Mouse (Mus musculus): ENCODE data around the gene Selenbp1. TPM values are rescaled to one million over a fixed set of nuclear protein-coding genes. Genes with fewer than 3 reads are reported as not detected.
"Not testable (repeated sequence)": the region's sequence is repeated elsewhere in the genome, so short reads cannot be mapped to it uniquely, and the experiment has no call there.

The Selenbp1 gene
- total and polyA plus RNA-seq, 3 experiments, result 100 to 190 (median 122) TPM

DNA sequence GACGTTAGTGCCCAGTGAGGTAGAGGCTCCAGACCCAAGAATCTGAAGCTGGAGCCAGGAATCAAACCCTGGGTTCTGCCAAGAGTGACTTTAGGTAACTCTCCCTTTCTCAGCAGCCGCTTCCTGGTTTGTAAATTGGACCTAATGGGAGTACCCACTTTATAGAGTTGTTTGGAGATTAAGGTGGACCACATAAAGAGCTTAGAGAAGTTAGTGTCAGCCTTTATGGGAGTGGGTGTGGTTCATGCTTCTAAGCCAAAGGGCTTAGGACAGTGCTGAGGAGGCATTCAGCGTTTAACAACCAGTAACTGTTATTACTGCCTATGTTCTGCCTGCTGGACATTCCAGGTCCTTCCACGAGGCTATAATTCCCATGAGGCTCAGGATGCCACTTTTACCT lies 14.0 kb upstream of the Selenbp1 start:
- H3K79me2 ChIP-seq (replicated peaks; ENCODE audit: control insufficient read depth, insufficient read depth, low read length), result no peaks in the 10 kb centered on the region
- H3K4me1 ChIP-seq (ENCODE audit: control insufficient read depth, insufficient read depth, low read length), result no peaks in the 10 kb centered on the region
- H3K36me3 ChIP-seq (ENCODE audit: control insufficient read depth, insufficient read depth, low read length), result no peaks in the 10 kb centered on the region
- intact Hi-C loops (cut with DNase I), result no loop called here
- no peak overlapping the region for H3K4me3 ChIP-seq
- no peak overlapping the region for H3K9ac ChIP-seq (ENCODE audit: low read depth, low read length)
- H3K27ac ChIP-seq, result no peak overlapping the region
- TF ChIP-seq POLR2A (IDR thresholded peaks at IDR 0.05; ENCODE audit: insufficient read depth, low read depth, low read length) (no peak), EP300 (IDR thresholded peaks at IDR 0.05; ENCODE audit: insufficient read depth, low read depth, low read length) (no peak), CTCF (IDR thresholded peaks at IDR 0.05) (no peak)
- DNase-seq, result peak in 1 of 2 experiments; percentile 5
- no peaks in the 10 kb centered on the region for H3K27me3 ChIP-seq (ENCODE audit: control insufficient read depth, insufficient read depth, low read length)
- 72% methylated on average over 4 of the region's 4 CpGs for WGBS

GRCm38 (mm10) chr3:94921104-94921503 lies 11.8 kb upstream of the Selenbp1 start:
- Histone ChIP-seq H3K27ac (no peak overlapping the region), H3K27me3 (ENCODE audit: control insufficient read depth, insufficient read depth, low read length) (no peaks in the 10 kb centered on the region), H3K4me3 (no peak overlapping the region), H3K9ac (ENCODE audit: low read depth, low read length) (no peak overlapping the region), H3K79me2 (replicated peaks; ENCODE audit: control insufficient read depth, insufficient read depth, low read length) (no peaks in the 10 kb centered on the region), H3K4me1 (ENCODE audit: control insufficient read depth, insufficient read depth, low read length) (no peaks in the 10 kb centered on the region), H3K36me3 (ENCODE audit: control insufficient read depth, insufficient read depth, low read length) (no peaks in the 10 kb centered on the region)
- 33% methylated on average over 3 of the region's 3 CpGs for WGBS
- peak in 1 of 2 experiments; percentile 17 for DNase-seq
- TF ChIP-seq EP300 (IDR thresholded peaks at IDR 0.05; ENCODE audit: insufficient read depth, low read depth, low read length) (no peak), CTCF (IDR thresholded peaks at IDR 0.05) (no peak), POLR2A (IDR thresholded peaks at IDR 0.05; ENCODE audit: insufficient read depth, low read depth, low read length) (no peak)
- intact Hi-C loops (cut with DNase I), result no loop called here

DNA sequence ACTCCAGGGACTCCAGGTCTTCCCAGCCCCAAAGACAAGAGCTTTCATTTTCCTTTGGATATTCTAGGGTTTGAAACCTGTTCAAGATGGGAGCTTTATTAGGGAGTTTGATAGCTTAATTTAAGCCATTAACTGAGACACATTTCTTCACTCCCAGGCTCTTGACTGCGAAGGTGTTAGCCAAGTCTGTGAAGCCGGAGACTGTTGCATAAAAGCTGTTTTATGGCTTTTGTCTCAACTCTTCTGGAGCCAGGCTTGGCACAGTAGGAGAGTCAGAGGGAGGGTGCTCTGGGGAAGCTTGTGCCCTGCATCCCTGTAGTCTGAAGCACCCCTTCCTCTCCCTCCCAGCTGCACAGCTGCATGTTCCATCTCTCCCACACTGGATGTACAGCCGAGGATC lies 10.5 kb upstream of the Selenbp1 start:
- Histone ChIP-seq H3K27ac (no peak overlapping the region), H3K9ac (ENCODE audit: low read depth, low read length) (no peak overlapping the region), H3K4me1 (ENCODE audit: control insufficient read depth, insufficient read depth, low read length) (no peaks in the 10 kb centered on the region), H3K4me3 (no peak overlapping the region), H3K79me2 (replicated peaks; ENCODE audit: control insufficient read depth, insufficient read depth, low read length) (no peaks in the 10 kb centered on the region), H3K36me3 (ENCODE audit: control insufficient read depth, insufficient read depth, low read length) (no peaks in the 10 kb centered on the region), H3K27me3 (ENCODE audit: control insufficient read depth, insufficient read depth, low read length) (no peaks in the 10 kb centered on the region)
- DNase-seq, result no peak
- WGBS, result 47% methylated on average over 3 of the region's 3 CpGs
- no peak for TF ChIP-seq POLR2A (IDR thresholded peaks at IDR 0.05; ENCODE audit: insufficient read depth, low read depth, low read length)
- no peak for TF ChIP-seq EP300 (IDR thresholded peaks at IDR 0.05; ENCODE audit: insufficient read depth, low read depth, low read length)
- no peak for TF ChIP-seq CTCF (IDR thresholded peaks at IDR 0.05)
- intact Hi-C loops (cut with DNase I), result no loop called here

GRCm38 (mm10) chr3:94924688-94925087 lies 8.2 kb upstream of the Selenbp1 start:
- Histone ChIP-seq H3K4me3 (no peak overlapping the region), H3K4me1 (ENCODE audit: control insufficient read depth, insufficient read depth, low read length) (no peaks in the 10 kb centered on the region), H3K36me3 (ENCODE audit: control insufficient read depth, insufficient read depth, low read length) (no peaks in the 10 kb centered on the region), H3K9ac (ENCODE audit: low read depth, low read length) (no peak overlapping the region), H3K27ac (no peak overlapping the region), H3K27me3 (ENCODE audit: control insufficient read depth, insufficient read depth, low read length) (no peaks in the 10 kb centered on the region), H3K79me2 (replicated peaks; ENCODE audit: control insufficient read depth, insufficient read depth, low read length) (no peaks in the 10 kb centered on the region)
- intact Hi-C loops (cut with DNase I), result no loop called here
- 57% methylated on average over 8 of the region's 8 CpGs for WGBS
- no peak for DNase-seq
- TF ChIP-seq EP300 (IDR thresholded peaks at IDR 0.05; ENCODE audit: insufficient read depth, low read depth, low read length) (no peak), POLR2A (IDR thresholded peaks at IDR 0.05; ENCODE audit: insufficient read depth, low read depth, low read length) (no peak)

GRCm38 (mm10) chr3:94926301-94926736 lies 6.5 kb upstream of the Selenbp1 start:
- intact Hi-C loops (cut with DNase I); H3K9ac ChIP-seq (ENCODE audit: low read depth, low read length); H3K27me3 ChIP-seq (ENCODE audit: control insufficient read depth, insufficient read depth, low read length); H3K27ac ChIP-seq; H3K79me2 ChIP-seq (replicated peaks; ENCODE audit: control insufficient read depth, insufficient read depth, low read length); H3K4me3 ChIP-seq; H3K4me1 ChIP-seq (ENCODE audit: control insufficient read depth, insufficient read depth, low read length); H3K36me3 ChIP-seq (ENCODE audit: control insufficient read depth, insufficient read depth, low read length); DNase-seq: not testable (repeated sequence)
- 41% methylated on average over 4 of the region's 4 CpGs for WGBS

DNA sequence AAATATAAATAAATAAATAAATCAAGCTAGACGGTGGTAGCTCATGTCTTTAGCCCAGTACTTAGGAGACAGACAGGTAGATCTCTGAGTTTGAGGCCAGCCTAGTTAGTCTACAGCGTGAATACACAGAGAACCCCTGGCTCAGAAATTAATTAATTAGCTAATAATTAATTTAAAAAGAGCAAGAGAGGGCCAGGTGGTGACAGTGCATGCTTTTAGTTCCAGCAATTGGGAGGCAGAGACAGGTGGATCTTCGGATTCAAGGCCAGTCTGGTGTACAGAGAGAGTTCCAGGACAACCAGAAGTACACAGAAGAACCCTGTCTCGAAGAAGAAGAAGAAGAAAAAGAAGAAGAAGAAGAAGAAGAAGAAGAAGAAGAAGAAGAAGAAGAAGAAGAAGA lies 3.9 kb upstream of the Selenbp1 start:
- H3K36me3 ChIP-seq (ENCODE audit: control insufficient read depth, insufficient read depth, low read length); H3K79me2 ChIP-seq (replicated peaks; ENCODE audit: control insufficient read depth, insufficient read depth, low read length); H3K27ac ChIP-seq; H3K9ac ChIP-seq (ENCODE audit: low read depth, low read length); H3K27me3 ChIP-seq (ENCODE audit: control insufficient read depth, insufficient read depth, low read length); DNase-seq; intact Hi-C loops (cut with DNase I); H3K4me1 ChIP-seq (ENCODE audit: control insufficient read depth, insufficient read depth, low read length); H3K4me3 ChIP-seq: not testable (repeated sequence)
- 93% methylated on average over 4 of the region's 4 CpGs for WGBS

GRCm38 (mm10) chr3:94930386-94931266 lies 2.2 kb upstream of the Selenbp1 start:
- not testable (repeated sequence) for H3K36me3 ChIP-seq (ENCODE audit: control insufficient read depth, insufficient read depth, low read length); H3K4me3 ChIP-seq; H3K27me3 ChIP-seq (ENCODE audit: control insufficient read depth, insufficient read depth, low read length); H3K9ac ChIP-seq (ENCODE audit: low read depth, low read length); H3K79me2 ChIP-seq (replicated peaks; ENCODE audit: control insufficient read depth, insufficient read depth, low read length)
- 33% methylated on average over 7 of the region's 7 CpGs for WGBS
- Histone ChIP-seq H3K4me1 (ENCODE audit: control insufficient read depth, insufficient read depth, low read length) (peaks cover 10% of the 10 kb centered on the region), H3K27ac (peak overlapping the region; percentile 36)
- DNase-seq, result peak; percentile 56 to 57
- intact Hi-C loops (cut with DNase I), result loop anchor here (5.0 kb wide), 1 partner anchor 238 kb away; the partner anchor contains the start of gene Selenbp2

DNA sequence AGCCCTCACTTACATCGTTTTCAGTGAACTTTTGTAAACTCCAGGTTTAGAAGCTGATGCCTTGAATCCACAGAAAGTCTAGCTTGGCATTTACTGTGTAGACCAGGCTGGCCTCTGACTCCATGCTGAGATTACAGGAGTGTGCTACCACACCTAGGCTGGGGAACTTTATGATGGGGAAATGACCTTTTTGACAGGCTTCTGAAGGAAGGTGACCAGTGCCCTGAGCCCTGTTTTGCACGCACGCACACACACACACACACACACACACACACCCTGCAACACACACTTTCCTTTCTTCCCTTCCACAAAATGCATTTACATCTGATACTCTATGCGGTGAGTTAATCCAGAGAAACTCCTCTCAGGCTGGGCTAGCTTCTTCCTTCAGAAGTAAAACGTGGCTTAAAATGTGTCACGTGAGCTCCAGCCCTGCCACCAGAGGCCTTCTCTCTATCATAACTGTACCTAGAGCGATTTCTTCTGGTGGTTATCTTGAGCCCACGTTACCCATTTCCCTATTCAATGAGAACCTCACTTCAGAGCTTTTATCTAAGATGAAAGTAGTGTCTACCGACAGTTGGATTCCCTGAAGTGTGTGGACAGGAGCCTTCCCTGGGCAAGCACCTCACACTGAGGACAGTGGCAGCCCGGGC lies 1.3 kb upstream of the Selenbp1 start:
- H3K9ac ChIP-seq (ENCODE audit: low read depth, low read length); DNase-seq; H3K79me2 ChIP-seq (replicated peaks; ENCODE audit: control insufficient read depth, insufficient read depth, low read length); H3K36me3 ChIP-seq (ENCODE audit: control insufficient read depth, insufficient read depth, low read length); H3K27me3 ChIP-seq (ENCODE audit: control insufficient read depth, insufficient read depth, low read length); H3K27ac ChIP-seq; H3K4me3 ChIP-seq: not testable (repeated sequence)
- intact Hi-C loops (cut with DNase I), result loop anchor here (5.0 kb wide), 1 partner anchor 239 kb away; the partner anchor contains the start of gene Selenbp2
- 88% methylated on average over 10 of the region's 10 CpGs for WGBS
- peaks cover 13% of the 10 kb centered on the region for H3K4me1 ChIP-seq (ENCODE audit: control insufficient read depth, insufficient read depth, low read length)

All from heart, adult 2 months (tissue).